Comparison of ENCODE assay signal across 18 mouse cellular contexts in genomic region chr2:173079766-173080549, GRCm38 (mm10). TPM values are rescaled to one million over a fixed set of nuclear protein-coding genes. Genes with fewer than 3 reads are reported as not detected.
DNase-seq lines count a peak whose midpoint lies in the region; ATAC-seq and TF ChIP-seq lines count a peak whose summit lies in the region.
"Had no signal": no experiment of that assay in that cellular context is flagged by ENCODE, and none has a peak within 500 bp of the region (broad histone marks: within the 10 kb centered on the region; RNA-seq: fewer than 3 reads in every experiment).

No protein-coding gene starts in this region.

- H3K79me2 ChIP-seq in heart, adult 2 months (replicated peaks; ENCODE audit: control insufficient read depth, insufficient read depth, low read length), result no peaks in the 10 kb centered on the region

- ATAC-seq in heart, embryonic 16.5 days (replicated peaks; ENCODE audit: extremely low read depth, insufficient read depth, low FRiP score), result peak; percentile 33; the same call in 1 of the 2 replicates
- no peak for ATAC-seq in megakaryocyte, adult 5-6 weeks (ENCODE audit: poor library complexity, severe bottlenecking)

- peak overlapping the region; percentile 66 for H3K9ac ChIP-seq in heart, embryonic 16.5 days (ENCODE audit: low read length)
- H3K9ac ChIP-seq in heart, adult 2 months (ENCODE audit: low read depth, low read length), result no peak overlapping the region
- H3K9ac ChIP-seq: forebrain, embryonic 12.5 days; hindbrain, embryonic 15.5 days; neural tube, embryonic 12.5 days had no signal

- no peaks in the 10 kb centered on the region for H3K36me3 ChIP-seq in heart, embryonic 16.5 days (ENCODE audit: control insufficient read depth, insufficient read depth)
- no peaks in the 10 kb centered on the region for H3K36me3 ChIP-seq in heart, adult 2 months (ENCODE audit: control insufficient read depth, insufficient read depth, low read length)
- H3K36me3 ChIP-seq in megakaryocyte, embryonic 14.5 days (replicated peaks; ENCODE audit: low read length), result no peaks in the 10 kb centered on the region
- H3K36me3 ChIP-seq: forebrain, embryonic 12.5 days; hindbrain, embryonic 15.5 days; neural tube, embryonic 12.5 days had no signal

- no peak overlapping the region for H3K4me2 ChIP-seq in heart, embryonic 16.5 days (ENCODE audit: low read depth, low read length)
- H3K4me2 ChIP-seq: forebrain, embryonic 12.5 days; hindbrain, embryonic 15.5 days; neural tube, embryonic 12.5 days had no signal

- intact Hi-C loops in heart, adult 2 months (cut with DNase I), result loop anchor here (2.0 to 10.0 kb wide), 4 partner anchors 35 to 605 kb away; partner anchors contain the start of gene Fam209

- no peaks in the 10 kb centered on the region for H3K9me3 ChIP-seq in heart, embryonic 16.5 days (replicated peaks; ENCODE audit: control insufficient read depth, low read length)
- peaks cover 6% of the 10 kb centered on the region; the same call in 1 of the 2 replicates for H3K9me3 ChIP-seq in megakaryocyte, embryonic 14.5 days
- H3K9me3 ChIP-seq: forebrain, embryonic 12.5 days; hindbrain, embryonic 15.5 days; neural tube, embryonic 12.5 days had no signal

- H3K4me3 ChIP-seq in heart, embryonic 16.5 days (ENCODE audit: low read length), result no peak overlapping the region
- H3K4me3 ChIP-seq in heart, adult 2 months, result no peak overlapping the region
- H3K4me3 ChIP-seq in megakaryocyte, embryonic 14.5 days (replicated peaks), result peak overlapping the region; percentile 72
- H3K4me3 ChIP-seq: forebrain, embryonic 12.5 days; hindbrain, embryonic 15.5 days; left cerebral cortex, adult 2 months; neural tube, embryonic 12.5 days had no signal

- peak; percentile 82 for DNase-seq in heart, adult 11 months
- DNase-seq in heart, adult 9 months (ENCODE audit: low spot score in 2 of 2), result no peak
- DNase-seq in heart, adult 2 months, result no peak
- peak; percentile 23 for DNase-seq in induced T-regulatory cell, adult 2 months (ENCODE audit: low read depth)
- DNase-seq in lung, adult 18-20 months, result no peak

- no peak for TF ChIP-seq EP300 in heart, adult 2 months (IDR thresholded peaks at IDR 0.05; ENCODE audit: insufficient read depth, low read depth, low read length)

- H3K4me1 ChIP-seq in heart, embryonic 16.5 days (ENCODE audit: control insufficient read depth, insufficient read depth, low read length), result peaks cover 29% of the 10 kb centered on the region
- peaks cover 3% of the 10 kb centered on the region; the same call in 1 of the 2 replicates for H3K4me1 ChIP-seq in heart, adult 2 months (ENCODE audit: control insufficient read depth, insufficient read depth, low read length)
- peaks cover 65% of the 10 kb centered on the region for H3K4me1 ChIP-seq in megakaryocyte, embryonic 14.5 days
- H3K4me1 ChIP-seq: forebrain, embryonic 12.5 days; hindbrain, embryonic 15.5 days; neural tube, embryonic 12.5 days had no signal

- no peak for TF ChIP-seq CTCF in heart, adult 2 months (IDR thresholded peaks at IDR 0.05)

- 39% methylated on average over 10 of the region's 10 CpGs for whole genome bisulfite sequencing in heart, embryonic 16.5 days
- WGBS in heart, adult 2 months, result 42% methylated on average over 10 of the region's 10 CpGs

- TF ChIP-seq POLR2A in heart, adult 2 months (IDR thresholded peaks at IDR 0.05; ENCODE audit: insufficient read depth, low read depth, low read length), result no peak

- no peaks in the 10 kb centered on the region for H3K27me3 ChIP-seq in heart, embryonic 16.5 days (ENCODE audit: control insufficient read depth, insufficient read depth, low read length)
- no peaks in the 10 kb centered on the region for H3K27me3 ChIP-seq in heart, adult 2 months (ENCODE audit: control insufficient read depth, insufficient read depth, low read length)
- peaks cover 8% of the 10 kb centered on the region for H3K27me3 ChIP-seq in megakaryocyte, embryonic 14.5 days (replicated peaks)
- H3K27me3 ChIP-seq: forebrain, embryonic 12.5 days; hindbrain, embryonic 15.5 days had no signal

- H3K27ac ChIP-seq in heart, embryonic 16.5 days (ENCODE audit: low read length), result peak overlapping the region; percentile 86
- H3K27ac ChIP-seq in heart, adult 2 months, result no peak overlapping the region; the same call in 1 of the 2 replicates
- H3K27ac ChIP-seq: forebrain, embryonic 12.5 days; hindbrain, embryonic 15.5 days; left cerebral cortex, adult 2 months; neural tube, embryonic 12.5 days had no signal

RNA-seq across cellular contexts. Expression of gene Ctcfl, which starts 39.4 kb away (rescaled TPM):
- polyA plus RNA-seq in heart, embryonic 16.5 days (2015; fragmentation: Nextera tagmentation; extraction: Ambion mirVana), result 0.64 and 0.83 TPM in 2 replicates
- under 1 TPM; 0.08 to 0.11 TPM for total RNA-seq in heart, adult 2 months (2021)
- 0.06 TPM in 1 of 2 replicates, not detected in the other for polyA plus RNA-seq in heart, adult 2 months (2012; rRNA removed)
- polyA plus RNA-seq in megakaryocyte, embryonic 14.5 days (2012; ENCODE audit: insufficient read depth, low replicate concordance), result not detected in 2 replicates
- 0.11 TPM in 1 of 2 replicates, not detected in the other for total RNA-seq in megakaryocyte, adult 5-6 weeks (2015)
- total RNA-seq in megakaryocyte, adult 5-6 weeks (2017), result not detected in 2 replicates
- total RNA-seq: adrenal gland, adult 18-20 months; common myeloid progenitor, adult 5-6 weeks; left cerebral cortex, postnatal 4 days had no signal
- polyA plus RNA-seq: C2C12; embryonic facial prominence, embryonic 11.5 days; lung, adult 2 months had no signal

RNA-seq across cellular contexts. Expression of gene Rbm38, which starts 59.7 kb away (rescaled TPM):
- 130 and 146 TPM in 2 replicates for polyA plus RNA-seq in heart, embryonic 16.5 days (2015; fragmentation: Nextera tagmentation; extraction: Ambion mirVana)
- total RNA-seq in heart, adult 2 months (2021), result 100 to 1,000 TPM; 173 to 203 TPM
- polyA plus RNA-seq in heart, adult 2 months (2012; rRNA removed), result 342 and 529 TPM in 2 replicates
- 1,149 and 2,622 TPM in 2 replicates for polyA plus RNA-seq in megakaryocyte, embryonic 14.5 days (2012; ENCODE audit: insufficient read depth, low replicate concordance)
- 124 and 143 TPM in 2 replicates for total RNA-seq in megakaryocyte, adult 5-6 weeks (2015)
- 43.2 and 59.0 TPM in 2 replicates for total RNA-seq in megakaryocyte, adult 5-6 weeks (2017)

Comparison
In these comparisons a context has a peak if more than half of its experiments do, and no peak if none do; other contexts are left out.
1. DNase-seq: peak in heart, adult 11 months (single experiment) and induced T-regulatory cell, adult 2 months (single experiment); none in heart, adult 9 months (0 of 2), heart, adult 2 months (0 of 2) and lung, adult 18-20 months (0 of 2).